Mouse (Mus musculus) gastrocnemius, adult 2 months (tissue): ENCODE data around the gene Ano2. TPM values are rescaled to one million over a fixed set of nuclear protein-coding genes. Genes with fewer than 3 reads are reported as not detected.

Experiments used
- DNase-seq: peaks from one replicate; pipeline ENCODE4 v3.0.0; 2022
- H3K27ac ChIP-seq: fragments of 200-600 bp; 2 replicates; pipeline ENCODE4 v1.8.1; 2022; ENCODE audit warnings: mild to moderate bottlenecking
- H3K4me3 ChIP-seq: fragments of 200-600 bp; 2 replicates; pipeline ENCODE4 v1.8.1; 2022; ENCODE audit warnings: mild to moderate bottlenecking, moderate library complexity
- CTCF ChIP-seq: fragments of 200-600 bp; IDR thresholded peaks from 2 replicates; pipeline ENCODE4 v1.8.1; 2022; ENCODE audit warnings: antibody characterized with exemption, mild to moderate bottlenecking, moderate library complexity
- intact Hi-C: fragments of 180-260 bp; cut with DNase I; formaldehyde crosslinking; loops from one replicate; pipeline ENCODE4 v1.15.1; 2025
- long read RNA-seq, 2 experiments: library from polyadenylated mRNA; stranded (forward); transcript quantifications; one replicate each; pipeline ENCODE4 v2.0.0; 2021
- total RNA-seq, 2 experiments: library from RNA; stranded (reverse); gene quantifications; 2 replicates each; pipeline ENCODE4 v1.2.3; 2021

The Ano2 gene
- not detected for total RNA-seq
- long read RNA-seq, experiment 1, result 0 reads
- long read RNA-seq, experiment 2, result 0 reads

GRCm38 (mm10) chr6:125690057-125690703 lies at the start of gene Ano2:
Gene Ano2, plus strand, starts transcription at chr6:125690419.
- Histone ChIP-seq H3K4me3 (0 out of 2 replicates have a peak within 1 kb of the TSS, but pooled peaks have one; percentile 13), H3K27ac (no peak within 1 kb of the TSS)
- intact Hi-C loops, result no loop called here
- no peak for DNase-seq
- TF ChIP-seq CTCF, result no peak

GRCm38 (mm10) chr6:125640486-125640885 lies 49.7 kb upstream of the Ano2 start:
- intact Hi-C loops, result no loop called here
- H3K4me3 ChIP-seq, result no peak overlapping the region
- TF ChIP-seq CTCF, result no peak
- DNase-seq, result no peak
- H3K27ac ChIP-seq, result no peak overlapping the region

GRCm38 (mm10) chr6:125641146-125641545 lies 49.1 kb upstream of the Ano2 start:
- intact Hi-C loops, result no loop called here
- H3K27ac ChIP-seq, result no peak overlapping the region
- DNase-seq, result no peak
- H3K4me3 ChIP-seq, result no peak overlapping the region
- TF ChIP-seq CTCF, result no peak

GRCm38 (mm10) chr6:125648964-125649363 lies 41.3 kb upstream of the Ano2 start:
- intact Hi-C loops, result no loop called here
- Histone ChIP-seq H3K27ac (no peak overlapping the region), H3K4me3 (no peak overlapping the region)
- DNase-seq, result no peak
- no peak for TF ChIP-seq CTCF

- intact Hi-C loops, result no loop called here
- no peak for TF ChIP-seq CTCF
- DNase-seq, result no peak
- Histone ChIP-seq H3K27ac (no peak overlapping the region), H3K4me3 (no peak overlapping the region)
Measured at GRCm38 (mm10) chr6:125651335-125651734, 38.9 kb upstream of the Ano2 start.

- no peak for DNase-seq
- H3K4me3 ChIP-seq, result no peak overlapping the region
- no peak overlapping the region for H3K27ac ChIP-seq
- intact Hi-C loops, result no loop called here
- no peak for TF ChIP-seq CTCF
Measured at GRCm38 (mm10) chr6:125653416-125653815, 36.8 kb upstream of the Ano2 start.

- no peak for TF ChIP-seq CTCF
- Histone ChIP-seq H3K27ac (no peak overlapping the region), H3K4me3 (no peak overlapping the region)
- no peak for DNase-seq
- intact Hi-C loops, result no loop called here
Measured at GRCm38 (mm10) chr6:125656921-125657320, 33.3 kb upstream of the Ano2 start.

- intact Hi-C loops, result no loop called here
- no peak for DNase-seq
- no peak for TF ChIP-seq CTCF
- Histone ChIP-seq H3K4me3 (no peak overlapping the region), H3K27ac (no peak overlapping the region)
Measured at GRCm38 (mm10) chr6:125657966-125658365, 32.3 kb upstream of the Ano2 start.

- TF ChIP-seq CTCF, result peak; percentile 96
Measured at GRCm38 (mm10) chr6:125661106-125661877, 28.9 kb upstream of the Ano2 start.

GRCm38 (mm10) chr6:125663906-125664305 lies 26.3 kb upstream of the Ano2 start:
- intact Hi-C loops, result no loop called here
- no peak overlapping the region for H3K27ac ChIP-seq
- no peak overlapping the region for H3K4me3 ChIP-seq
- TF ChIP-seq CTCF, result no peak
- DNase-seq, result no peak

More at GRCm38 (mm10) chr6:125661106-125661877, 28.9 kb upstream of the Ano2 start:
- Histone ChIP-seq H3K4me3 (no peak overlapping the region), H3K27ac (no peak overlapping the region)
- peak; percentile 78 for DNase-seq
- intact Hi-C loops, result loop anchor here (2.0 kb wide), 1 partner anchor 40 kb away; no protein-coding TSS in a partner anchor

- no peak for DNase-seq
- Histone ChIP-seq H3K27ac (no peak overlapping the region), H3K4me3 (no peak overlapping the region)
- intact Hi-C loops, result no loop called here
- TF ChIP-seq CTCF, result no peak
Measured at GRCm38 (mm10) chr6:125671835-125672234, 18.4 kb upstream of the Ano2 start.

- H3K27ac ChIP-seq, result no peak overlapping the region
- no peak overlapping the region for H3K4me3 ChIP-seq
- no peak for DNase-seq
- intact Hi-C loops, result no loop called here
- TF ChIP-seq CTCF, result no peak
Measured at GRCm38 (mm10) chr6:125678492-125678891, 11.7 kb upstream of the Ano2 start.

GRCm38 (mm10) chr6:125680613-125681012 lies 9.6 kb upstream of the Ano2 start:
- no peak overlapping the region for H3K4me3 ChIP-seq
- H3K27ac ChIP-seq, result no peak overlapping the region
- intact Hi-C loops, result no loop called here
- no peak for TF ChIP-seq CTCF
- DNase-seq, result no peak
